Comparison of ENCODE assay signal across 13 mouse cellular contexts in the genomic region with DNA sequence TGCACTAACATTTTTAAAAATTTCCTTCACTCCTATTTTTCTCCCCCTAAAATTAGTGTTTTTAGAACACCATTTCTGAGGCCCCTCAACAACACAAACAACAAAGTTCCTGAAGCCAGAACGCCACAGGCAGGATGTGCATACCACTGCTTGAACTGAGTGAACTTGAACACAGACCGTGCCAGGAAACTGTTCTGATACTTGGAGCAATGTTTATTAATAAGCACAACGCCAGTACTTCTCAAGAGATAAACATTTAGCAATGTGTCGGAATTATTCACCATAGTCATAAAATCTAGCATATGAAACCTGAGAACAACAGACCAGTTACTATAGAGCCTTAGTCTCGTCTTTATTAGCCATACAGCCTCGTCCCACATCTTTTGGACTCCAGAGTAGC. TPM values are rescaled to one million over a fixed set of nuclear protein-coding genes. Genes with fewer than 3 reads are reported as not detected.
DNase-seq lines count a peak whose midpoint lies in the region; ATAC-seq and TF ChIP-seq lines count a peak whose summit lies in the region.
"Had no signal": no experiment of that assay in that cellular context is flagged by ENCODE, and none has a peak within 500 bp of the region (broad histone marks: within the 10 kb centered on the region; RNA-seq: fewer than 3 reads in every experiment).

No protein-coding gene starts in this region.

- no peak overlapping the region for H3K4me3 ChIP-seq in intestine, embryonic 15.5 days (replicated peaks)
- no peak overlapping the region for H3K4me3 ChIP-seq in intestine, postnatal 0 days (ENCODE audit: low read depth, low read length)
- H3K4me3 ChIP-seq in lung, embryonic 15.5 days = no peak overlapping the region
- no peak overlapping the region for H3K4me3 ChIP-seq in midbrain, embryonic 15.5 days
- H3K4me3 ChIP-seq: forebrain, embryonic 13.5 days; heart, embryonic 15.5 days; hindbrain, embryonic 13.5 days had no signal

- no peak for DNase-seq in lung, postnatal 4 days
- DNase-seq in NIH3T3 (ENCODE audit: low read depth) = peak; percentile 77
- DNase-seq: adrenal gland, adult 8-10 months; forebrain, postnatal 0 days; gastrocnemius, postnatal 36 days had no signal

- TF ChIP-seq CTCF in intestine, postnatal 0 days (IDR thresholded peaks at IDR 0.05; ENCODE audit: low read depth) = no peak

- peaks cover 4% of the 10 kb centered on the region; the same call in 1 of the 2 replicates for H3K4me1 ChIP-seq in intestine, embryonic 15.5 days (replicated peaks)
- no peaks in the 10 kb centered on the region; the same call in 1 of the 2 replicates for H3K4me1 ChIP-seq in intestine, postnatal 0 days (replicated peaks; ENCODE audit: control insufficient read depth, insufficient read depth, low read length)
- peaks cover 4% of the 10 kb centered on the region for H3K4me1 ChIP-seq in lung, embryonic 15.5 days
- H3K4me1 ChIP-seq in midbrain, embryonic 15.5 days = no peaks in the 10 kb centered on the region
- H3K4me1 ChIP-seq: forebrain, embryonic 13.5 days had no signal

- H3K36me3 ChIP-seq in intestine, embryonic 15.5 days = no peaks in the 10 kb centered on the region
- H3K36me3 ChIP-seq in intestine, postnatal 0 days (ENCODE audit: control insufficient read depth, insufficient read depth) = peaks cover 3% of the 10 kb centered on the region; the same call in 1 of the 2 replicates
- no peaks in the 10 kb centered on the region for H3K36me3 ChIP-seq in lung, embryonic 15.5 days
- H3K36me3 ChIP-seq in midbrain, embryonic 15.5 days (replicated peaks) = no peaks in the 10 kb centered on the region
- H3K36me3 ChIP-seq: embryonic facial prominence, embryonic 10.5 days; heart, embryonic 15.5 days had no signal

- H3K27me3 ChIP-seq in intestine, embryonic 15.5 days (replicated peaks) = no peaks in the 10 kb centered on the region
- no peaks in the 10 kb centered on the region for H3K27me3 ChIP-seq in intestine, postnatal 0 days (replicated peaks; ENCODE audit: control insufficient read depth, insufficient read depth, low read length)
- H3K27me3 ChIP-seq in lung, embryonic 15.5 days = no peaks in the 10 kb centered on the region
- H3K27me3 ChIP-seq in midbrain, embryonic 15.5 days (replicated peaks) = no peaks in the 10 kb centered on the region
- H3K27me3 ChIP-seq: forebrain, embryonic 13.5 days; heart, embryonic 15.5 days; hindbrain, embryonic 13.5 days had no signal

- WGBS in intestine, embryonic 15.5 days = 44% methylated on average over 6 of the region's 6 CpGs
- whole genome bisulfite sequencing in intestine, postnatal 0 days = 56% methylated on average over 6 of the region's 6 CpGs
- 40% methylated on average over 6 of the region's 6 CpGs for WGBS in lung, embryonic 15.5 days
- WGBS in midbrain, embryonic 15.5 days = 79% methylated on average over 6 of the region's 6 CpGs

- ATAC-seq in intestine, embryonic 15.5 days = peak; percentile 15; the same call in 1 of the 2 replicates
- no peak for ATAC-seq in intestine, postnatal 0 days
- peak; percentile 28; the same call in 1 of the 2 replicates for ATAC-seq in lung, embryonic 15.5 days (ENCODE audit: borderline replicate concordance, extremely low read depth, low FRiP score, low TSS enrichment)
- no peak for ATAC-seq in midbrain, embryonic 15.5 days (replicated peaks)
- ATAC-seq: forebrain, embryonic 13.5 days had no signal

- no peak overlapping the region for H3K4me2 ChIP-seq in intestine, embryonic 15.5 days (replicated peaks)
- H3K4me2 ChIP-seq in intestine, postnatal 0 days (replicated peaks; ENCODE audit: low read depth) = no peak overlapping the region
- no peak overlapping the region for H3K4me2 ChIP-seq in lung, embryonic 15.5 days
- no peak overlapping the region for H3K4me2 ChIP-seq in midbrain, embryonic 15.5 days

- no peak overlapping the region for H3K27ac ChIP-seq in intestine, embryonic 15.5 days
- no peak overlapping the region for H3K27ac ChIP-seq in intestine, postnatal 0 days (ENCODE audit: low read depth, low read length)
- no peak overlapping the region for H3K27ac ChIP-seq in lung, embryonic 15.5 days
- no peak overlapping the region for H3K27ac ChIP-seq in midbrain, embryonic 15.5 days
- H3K27ac ChIP-seq: forebrain, embryonic 13.5 days; heart, embryonic 15.5 days; hindbrain, embryonic 13.5 days had no signal

- no peak overlapping the region for H3K9ac ChIP-seq in intestine, embryonic 15.5 days
- H3K9ac ChIP-seq in intestine, postnatal 0 days (ENCODE audit: low read depth, low read length) = no peak overlapping the region
- no peak overlapping the region for H3K9ac ChIP-seq in lung, embryonic 15.5 days
- no peak overlapping the region for H3K9ac ChIP-seq in midbrain, embryonic 15.5 days
- H3K9ac ChIP-seq: forebrain, embryonic 13.5 days; forebrain, postnatal 0 days; heart, embryonic 15.5 days; hindbrain, embryonic 13.5 days had no signal

- no peaks in the 10 kb centered on the region for H3K9me3 ChIP-seq in intestine, embryonic 15.5 days
- no peaks in the 10 kb centered on the region for H3K9me3 ChIP-seq in intestine, postnatal 0 days (ENCODE audit: control insufficient read depth)
- no peaks in the 10 kb centered on the region for H3K9me3 ChIP-seq in lung, embryonic 15.5 days
- no peaks in the 10 kb centered on the region for H3K9me3 ChIP-seq in midbrain, embryonic 15.5 days
- H3K9me3 ChIP-seq: embryonic facial prominence, embryonic 10.5 days; forebrain, embryonic 13.5 days; heart, embryonic 15.5 days; hindbrain, embryonic 13.5 days had no signal

RNA-seq across cellular contexts. Expression of a gene that starts 0.6 kb away (rescaled TPM):
- polyA plus RNA-seq in intestine, embryonic 15.5 days (2015; fragmentation: Nextera tagmentation; extraction: Ambion mirVana) = 0.11 TPM in 1 of 2 replicates, not detected in the other
- 0.24 and 0.35 TPM in 2 replicates for polyA plus RNA-seq in intestine, postnatal 0 days (2015; fragmentation: Nextera tagmentation; extraction: Ambion mirVana)
- 0.39 and 0.55 TPM in 2 replicates for polyA plus RNA-seq in lung, embryonic 15.5 days (2015; fragmentation: Nextera tagmentation; extraction: Ambion mirVana)
- polyA plus RNA-seq in midbrain, embryonic 15.5 days (2015; fragmentation: Nextera tagmentation; extraction: Ambion mirVana) = 0.26 TPM in 1 of 2 replicates, not detected in the other

RNA-seq across cellular contexts. Expression of a gene that starts 24.7 kb away (rescaled TPM):
- polyA plus RNA-seq in intestine, embryonic 15.5 days (2015; fragmentation: Nextera tagmentation; extraction: Ambion mirVana) = 22.1 and 24.6 TPM in 2 replicates
- 36.6 and 37.5 TPM in 2 replicates for polyA plus RNA-seq in intestine, postnatal 0 days (2015; fragmentation: Nextera tagmentation; extraction: Ambion mirVana)
- 9.7 and 10.2 TPM in 2 replicates for polyA plus RNA-seq in lung, embryonic 15.5 days (2015; fragmentation: Nextera tagmentation; extraction: Ambion mirVana)
- polyA plus RNA-seq in midbrain, embryonic 15.5 days (2015; fragmentation: Nextera tagmentation; extraction: Ambion mirVana) = 6.8 and 7.7 TPM in 2 replicates

Comparison
In these comparisons a context has a peak if more than half of its experiments do, and no peak if none do; other contexts are left out.
1. ATAC-seq: peak in intestine, embryonic 15.5 days (single experiment) and lung, embryonic 15.5 days (single experiment); none in intestine, postnatal 0 days (single experiment) and midbrain, embryonic 15.5 days (single experiment).